Mouse (Mus musculus): ENCODE results near the gene Slc25a21.

DNA sequence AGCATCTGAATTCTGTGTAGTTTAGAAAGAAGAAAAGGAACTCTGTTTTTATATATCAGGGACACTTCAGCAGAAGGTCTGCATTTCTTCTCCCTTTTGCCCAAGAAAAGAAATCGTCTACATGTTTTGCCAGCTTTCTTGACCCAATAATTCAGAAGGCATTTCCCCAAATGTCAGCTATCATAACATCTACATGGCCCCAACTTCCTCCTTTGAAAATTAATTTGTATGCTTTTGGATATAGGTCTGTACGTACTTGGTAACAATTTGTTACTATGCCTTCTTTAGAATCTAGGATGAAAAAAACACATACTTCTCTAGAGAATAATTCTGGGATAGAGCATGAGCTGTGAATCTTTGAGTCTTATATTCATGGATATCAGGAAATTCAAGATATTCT is 34.0 kb downstream of the Slc25a21 start:
- TF ChIP-seq CTCF (IDR thresholded peaks at IDR 0.05; ENCODE audit: control insufficient read depth, insufficient read depth, insufficient read length) (no peak), MYOD1 (IDR thresholded peaks at IDR 0.05; ENCODE audit: control insufficient read depth, insufficient read length, low read depth) (no peak), MAX (IDR thresholded peaks at IDR 0.05) (no peak), USF1 (IDR thresholded peaks at IDR 0.05; ENCODE audit: low read depth) (no peak), MYOG (IDR thresholded peaks at IDR 0.05; ENCODE audit: control insufficient read depth, extremely low read depth, insufficient read length) (no peak), CEBPB (IDR thresholded peaks at IDR 0.05; ENCODE audit: low read depth) (no peak)

Measured in C2C12 (cell line).